Mouse (Mus musculus) kidney, embryonic 15.5 days (tissue): ENCODE measurements around the gene Enpep. TPM values are rescaled to one million over a fixed set of nuclear protein-coding genes. Genes with fewer than 3 reads are reported as not detected.

Source experiments
- ATAC-seq: fragments of 200-750 bp; cut with Nextera tagmentation; replicated peaks from 2 replicates; pipeline ENCODE4 v1.8.0; 2017; ENCODE audit warnings: moderate TSS enrichment; ENCODE audit not compliant: low FRiP score
- H3K27ac ChIP-seq: fragments of 300-500 bp; sonication (generic); 2 replicates; pipeline ENCODE4 v1.5.1; 2015; ENCODE audit warnings: mild to moderate bottlenecking, inconsistent platforms
- H3K27me3 ChIP-seq: fragments of 300-500 bp; sonication (generic); 2 replicates; pipeline ENCODE4 v1.6.1; 2015; ENCODE audit warnings: inconsistent platforms
- H3K36me3 ChIP-seq: fragments of 300-500 bp; sonication (generic); 2 replicates; pipeline ENCODE4 v1.6.1; 2015; ENCODE audit warnings: inconsistent platforms
- H3K4me1 ChIP-seq: fragments of 300-500 bp; sonication (generic); 2 replicates; pipeline ENCODE4 v1.6.1; 2015; ENCODE audit warnings: inconsistent platforms
- H3K4me2 ChIP-seq: fragments of 300-500 bp; sonication (generic); 2 replicates; pipeline ENCODE4 v1.6.1; 2015; ENCODE audit warnings: moderate library complexity, mild to moderate bottlenecking, inconsistent platforms
- H3K4me3 ChIP-seq: fragments of 300-500 bp; sonication (generic); replicated peaks from 2 replicates; pipeline ENCODE4 v1.5.1; 2015; ENCODE audit warnings: mild to moderate bottlenecking, inconsistent platforms
- H3K9ac ChIP-seq: fragments of 300-500 bp; sonication (generic); 2 replicates; pipeline ENCODE4 v1.6.1; 2015; ENCODE audit warnings: mild to moderate bottlenecking, inconsistent platforms
- H3K9me3 ChIP-seq: fragments of 300-500 bp; sonication (generic); replicated peaks from 2 replicates; pipeline ENCODE4 v1.6.1; 2016; ENCODE audit warnings: inconsistent platforms
- WGBS: fragments of 180-500 bp; shearing (Covaris S2); methylation state at CpG from one replicate; pipeline ENCODE4 v1.1.7; 2015; ENCODE audit warnings: mixed read lengths; 5-methylcytosine and 5-hydroxymethylcytosine counted together
- polyA plus RNA-seq: library from polyadenylated mRNA; unstranded; fragments of >200 nt; fragmentation: Nextera tagmentation; extraction: Ambion mirVana; gene quantifications from 2 replicates; pipeline ENCODE4 v1.2.1, GENCODE M21; 2015

Enpep gene
- polyA plus RNA-seq, 1 experiment from 2014 or later = 82.7 TPM

- peaks cover 20% of the 10 kb centered on the region for H3K4me1 ChIP-seq
- WGBS = 20% methylated on average over 5 of the region's 5 CpGs
- no peaks in the 10 kb centered on the region for H3K27me3 ChIP-seq
- no peaks in the 10 kb centered on the region for H3K9me3 ChIP-seq
- H3K4me2 ChIP-seq = no peak overlapping the region; the same call in 1 of the 2 replicates
- no peak overlapping the region for H3K27ac ChIP-seq
- H3K36me3 ChIP-seq = peaks cover 10% of the 10 kb centered on the region; the same call in 1 of the 2 replicates
- no peak overlapping the region for H3K9ac ChIP-seq
- ATAC-seq = no peak
- no peak overlapping the region for H3K4me3 ChIP-seq
These were observed 22.6 kb downstream of the Enpep start for GRCm38 (mm10) chr3:129309926-129310325.

- Histone ChIP-seq H3K4me3 (no peak overlapping the region), H3K9ac (no peak overlapping the region), H3K9me3 (no peaks in the 10 kb centered on the region), H3K36me3 (peaks cover 6% of the 10 kb centered on the region; the same call in 1 of the 2 replicates), H3K27ac (no peak overlapping the region), H3K4me2 (no peak overlapping the region), H3K27me3 (no peaks in the 10 kb centered on the region), H3K4me1 (peaks cover 20% of the 10 kb centered on the region)
- 51% methylated on average over 9 of the region's 9 CpGs for WGBS
- ATAC-seq = no peak
These were observed 23.6 kb downstream of the Enpep start for GRCm38 (mm10) chr3:129308876-129309275.

- Histone ChIP-seq H3K4me2 (no peak overlapping the region), H3K9ac (no peak overlapping the region), H3K4me1 (peaks cover 20% of the 10 kb centered on the region), H3K27ac (no peak overlapping the region), H3K27me3 (no peaks in the 10 kb centered on the region), H3K4me3 (no peak overlapping the region), H3K36me3 (peaks cover 7% of the 10 kb centered on the region; the same call in 1 of the 2 replicates), H3K9me3 (no peaks in the 10 kb centered on the region)
- ATAC-seq = peak; percentile 69; the same call in 1 of the 2 replicates
- 34% methylated on average over 10 of the region's 10 CpGs for WGBS
These were observed 24.3 kb downstream of the Enpep start for GRCm38 (mm10) chr3:129308102-129308752.

GRCm38 (mm10) chr3:129303941-129304340 is 28.6 kb downstream of the Enpep start:
- H3K36me3 ChIP-seq = peaks cover 9% of the 10 kb centered on the region; the same call in 1 of the 2 replicates
- H3K27me3 ChIP-seq = no peaks in the 10 kb centered on the region
- H3K4me2 ChIP-seq = no peak overlapping the region
- H3K9ac ChIP-seq = no peak overlapping the region
- H3K4me3 ChIP-seq = no peak overlapping the region
- H3K27ac ChIP-seq = no peak overlapping the region
- peaks cover 6% of the 10 kb centered on the region for H3K4me1 ChIP-seq
- ATAC-seq = no peak
- WGBS = 9% methylated on average over 3 of the region's 3 CpGs
- H3K9me3 ChIP-seq = no peaks in the 10 kb centered on the region

GRCm38 (mm10) chr3:129299874-129300273 is 32.6 kb downstream of the Enpep start:
- H3K4me1 ChIP-seq = no peaks in the 10 kb centered on the region
- H3K4me3 ChIP-seq = no peak overlapping the region
- H3K27ac ChIP-seq = no peak overlapping the region
- H3K27me3 ChIP-seq = no peaks in the 10 kb centered on the region
- no peaks in the 10 kb centered on the region for H3K9me3 ChIP-seq
- H3K36me3 ChIP-seq = peaks cover 23% of the 10 kb centered on the region
- 80% methylated on average over 1 of the region's 1 CpGs for whole genome bisulfite sequencing
- H3K9ac ChIP-seq = no peak overlapping the region
- no peak for ATAC-seq
- H3K4me2 ChIP-seq = no peak overlapping the region

- H3K4me2 ChIP-seq = no peak overlapping the region
- H3K4me1 ChIP-seq = no peaks in the 10 kb centered on the region
- H3K27ac ChIP-seq = no peak overlapping the region
- H3K27me3 ChIP-seq = no peaks in the 10 kb centered on the region
- no peak for ATAC-seq
- no peak overlapping the region for H3K4me3 ChIP-seq
- no peaks in the 10 kb centered on the region for H3K9me3 ChIP-seq
- H3K36me3 ChIP-seq = peaks cover 23% of the 10 kb centered on the region
- no peak overlapping the region for H3K9ac ChIP-seq
- 86% methylated on average over 8 of the region's 8 CpGs for WGBS
These were observed 33.9 kb downstream of the Enpep start for GRCm38 (mm10) chr3:129298606-129299005.

GRCm38 (mm10) chr3:129296994-129297393 is 35.5 kb downstream of the Enpep start:
- Histone ChIP-seq H3K9me3 (no peaks in the 10 kb centered on the region), H3K27me3 (no peaks in the 10 kb centered on the region), H3K4me2 (no peak overlapping the region), H3K4me1 (no peaks in the 10 kb centered on the region), H3K9ac (no peak overlapping the region), H3K4me3 (no peak overlapping the region), H3K27ac (no peak overlapping the region), H3K36me3 (peaks cover 14% of the 10 kb centered on the region)
- ATAC-seq = no peak
- 68% methylated on average over 5 of the region's 5 CpGs for WGBS

- H3K4me2 ChIP-seq = no peak overlapping the region
- no peaks in the 10 kb centered on the region for H3K4me1 ChIP-seq
- no peak overlapping the region for H3K27ac ChIP-seq
- no peaks in the 10 kb centered on the region for H3K27me3 ChIP-seq
- no peak overlapping the region for H3K4me3 ChIP-seq
- WGBS = 66% methylated on average over 2 of the region's 2 CpGs
- peaks cover 17% of the 10 kb centered on the region for H3K36me3 ChIP-seq
- no peak for ATAC-seq
- no peaks in the 10 kb centered on the region for H3K9me3 ChIP-seq
- no peak overlapping the region for H3K9ac ChIP-seq
These were observed 36.6 kb downstream of the Enpep start for GRCm38 (mm10) chr3:129295883-129296282.

- H3K9ac ChIP-seq = no peak overlapping the region
- no peak overlapping the region for H3K4me2 ChIP-seq
- H3K36me3 ChIP-seq = peaks cover 8% of the 10 kb centered on the region; the same call in 1 of the 2 replicates
- no peak for ATAC-seq
- H3K4me1 ChIP-seq = no peaks in the 10 kb centered on the region; the same call in 1 of the 2 replicates
- H3K27me3 ChIP-seq = no peaks in the 10 kb centered on the region
- 33% methylated on average over 8 of the region's 8 CpGs for WGBS
- no peaks in the 10 kb centered on the region for H3K9me3 ChIP-seq
- H3K4me3 ChIP-seq = no peak overlapping the region
- H3K27ac ChIP-seq = no peak overlapping the region
These were observed 43.0 kb downstream of the Enpep start for GRCm38 (mm10) chr3:129289536-129289935.

- no peak overlapping the region for H3K4me3 ChIP-seq
- 52% methylated on average over 8 of the region's 8 CpGs for WGBS
- H3K27ac ChIP-seq = no peak overlapping the region
- H3K4me1 ChIP-seq = no peaks in the 10 kb centered on the region; the same call in 1 of the 2 replicates
- H3K27me3 ChIP-seq = no peaks in the 10 kb centered on the region
- no peak overlapping the region for H3K9ac ChIP-seq
- peaks cover 18% of the 10 kb centered on the region for H3K36me3 ChIP-seq
- no peak for ATAC-seq
- no peak overlapping the region for H3K4me2 ChIP-seq
- no peaks in the 10 kb centered on the region for H3K9me3 ChIP-seq
These were observed 45.4 kb downstream of the Enpep start for GRCm38 (mm10) chr3:129287140-129287539.

- no peak for ATAC-seq
- Histone ChIP-seq H3K4me2 (no peak overlapping the region), H3K4me3 (no peak overlapping the region), H3K4me1 (no peaks in the 10 kb centered on the region; the same call in 1 of the 2 replicates), H3K9me3 (no peaks in the 10 kb centered on the region), H3K27me3 (no peaks in the 10 kb centered on the region), H3K36me3 (peaks cover 19% of the 10 kb centered on the region), H3K9ac (no peak overlapping the region), H3K27ac (no peak overlapping the region)
- WGBS = 57% methylated on average over 7 of the region's 7 CpGs
These were observed 46.1 kb downstream of the Enpep start for GRCm38 (mm10) chr3:129286426-129286825.

- no peak for ATAC-seq
- Histone ChIP-seq H3K9ac (no peak overlapping the region), H3K36me3 (peaks cover 24% of the 10 kb centered on the region), H3K4me1 (no peaks in the 10 kb centered on the region; the same call in 1 of the 2 replicates), H3K4me2 (no peak overlapping the region), H3K9me3 (no peaks in the 10 kb centered on the region), H3K27me3 (no peaks in the 10 kb centered on the region), H3K27ac (no peak overlapping the region), H3K4me3 (no peak overlapping the region)
- WGBS = 78% methylated on average over 5 of the region's 5 CpGs
These were observed 48.2 kb downstream of the Enpep start for GRCm38 (mm10) chr3:129284326-129284725.

- peaks cover 26% of the 10 kb centered on the region for H3K36me3 ChIP-seq
- H3K4me3 ChIP-seq = no peak overlapping the region
- H3K27me3 ChIP-seq = no peaks in the 10 kb centered on the region
- no peak overlapping the region for H3K27ac ChIP-seq
- no peak overlapping the region for H3K4me2 ChIP-seq
- H3K9ac ChIP-seq = no peak overlapping the region
- H3K4me1 ChIP-seq = no peaks in the 10 kb centered on the region
- ATAC-seq = no peak
- H3K9me3 ChIP-seq = no peaks in the 10 kb centered on the region
- WGBS = 91% methylated on average over 8 of the region's 8 CpGs
These were observed 53.1 kb downstream of the Enpep start for GRCm38 (mm10) chr3:129279441-129279840.
